Mouse (Mus musculus) neural tube, embryonic 14.5 days (tissue): Measurements from ENCODE around the gene Ndufs7. TPM values are rescaled to one million over a fixed set of nuclear protein-coding genes. Genes with fewer than 3 reads are reported as not detected.
A peak's percentile ranks its signal among the peaks of the same experiment; 100 is the strongest.
"Not testable (repeated sequence)": the region's sequence is repeated elsewhere in the genome, so short reads cannot be mapped to it uniquely, and the experiment has no call there.

Source experiments
- ATAC-seq: fragments of 200-750 bp; cut with Nextera tagmentation; 2 replicates; pipeline ENCODE4 v1.8.0; 2017; ENCODE audit warnings: low read depth, mild to moderate bottlenecking, moderate TSS enrichment, moderate library complexity
- H3K27ac ChIP-seq: fragments of 300-500 bp; sonication (generic); 2 replicates; pipeline ENCODE4 v1.5.1; 2014; ENCODE audit warnings: low read depth, mild to moderate bottlenecking, control low read depth, low read length, moderate library complexity, mixed read lengths
- H3K27me3 ChIP-seq: fragments of 300-500 bp; sonication (generic); 2 replicates; pipeline ENCODE4 v1.6.1; 2014; ENCODE audit warnings: low read length; ENCODE audit not compliant: control insufficient read depth, insufficient read depth
- H3K36me3 ChIP-seq: fragments of 300-500 bp; sonication (generic); 2 replicates; pipeline ENCODE4 v1.6.1; 2014; ENCODE audit warnings: low read length, mixed read lengths; ENCODE audit not compliant: control insufficient read depth, insufficient read depth
- H3K4me1 ChIP-seq: fragments of 300-500 bp; sonication (generic); 2 replicates; pipeline ENCODE4 v1.6.1; 2014; ENCODE audit warnings: low read length; ENCODE audit not compliant: control insufficient read depth, insufficient read depth
- H3K4me2 ChIP-seq: fragments of 300-500 bp; sonication (generic); 2 replicates; pipeline ENCODE4 v1.6.1; 2014; ENCODE audit warnings: mild to moderate bottlenecking, low read depth, low read length, control low read depth
- H3K4me3 ChIP-seq: fragments of 300-500 bp; sonication (generic); 2 replicates; pipeline ENCODE4 v1.5.1; 2014; ENCODE audit warnings: low read depth, low read length, control low read depth, mixed read lengths
- H3K9ac ChIP-seq: fragments of 300-500 bp; sonication (generic); replicated peaks from 2 replicates; pipeline ENCODE4 v1.6.1; 2014; ENCODE audit warnings: low read depth, mild to moderate bottlenecking, control low read depth, low read length, mixed read lengths
- H3K9me3 ChIP-seq: fragments of 300-500 bp; sonication (generic); 2 replicates; pipeline ENCODE4 v1.6.1; 2016; ENCODE audit warnings: low read length; ENCODE audit not compliant: control insufficient read depth
- WGBS: fragments of 180-500 bp; shearing (Covaris S2); extraction: QIAGEN DNeasy Blood & Tissue Kit; methylation state at CpG from one replicate; pipeline ENCODE4 v1.1.7; 2014; 5-methylcytosine and 5-hydroxymethylcytosine counted together
- polyA plus RNA-seq: library from polyadenylated mRNA; unstranded; fragments of >200 nt; fragmentation: Nextera tagmentation; extraction: Ambion mirVana; gene quantifications from 2 replicates; pipeline ENCODE4 v1.2.1, GENCODE M21; 2014

Ndufs7 gene
- polyA plus RNA-seq, result 309 and 366 TPM in 2 replicates

- H3K4me1 ChIP-seq, result peaks cover 11% of the 10 kb centered on the region
- H3K27me3 ChIP-seq, result no peaks in the 10 kb centered on the region
- no peaks in the 10 kb centered on the region for H3K9me3 ChIP-seq
- peak within 1 kb of the TSS; percentile 97 for H3K4me2 ChIP-seq
- peak; percentile 91 for ATAC-seq
- H3K9ac ChIP-seq, result peak within 1 kb of the TSS; percentile 83
- WGBS, result under 1% methylated on average over 53 of the region's 53 CpGs
- peak within 1 kb of the TSS; percentile 89 for H3K27ac ChIP-seq
- peaks cover 10% of the 10 kb centered on the region; the same call in 1 of the 2 replicates for H3K36me3 ChIP-seq
- peak within 1 kb of the TSS; percentile 70 for H3K4me3 ChIP-seq
Measured at GRCm38 (mm10) chr10:80248971-80249640, at the start of gene Ndufs7. Ndufs7 (plus strand) TSS chr10:80249121.

GRCm38 (mm10) chr10:80199440-80200008 lies 49.4 kb upstream of the Ndufs7 start:
- 50% methylated on average over 3 of the region's 3 CpGs for WGBS
- Histone ChIP-seq H3K4me1 (0 out of 2 replicates have a peak, but pooled peaks cover 4% of the 10 kb centered on the region), H3K36me3 (no peaks in the 10 kb centered on the region), H3K9me3 (no peaks in the 10 kb centered on the region), H3K4me2 (no peak overlapping the region), H3K27me3 (no peaks in the 10 kb centered on the region), H3K27ac (no peak overlapping the region), H3K4me3 (no peak overlapping the region), H3K9ac (no peak overlapping the region)
- peak; percentile 81; the same call in 1 of the 2 replicates for ATAC-seq

DNA sequence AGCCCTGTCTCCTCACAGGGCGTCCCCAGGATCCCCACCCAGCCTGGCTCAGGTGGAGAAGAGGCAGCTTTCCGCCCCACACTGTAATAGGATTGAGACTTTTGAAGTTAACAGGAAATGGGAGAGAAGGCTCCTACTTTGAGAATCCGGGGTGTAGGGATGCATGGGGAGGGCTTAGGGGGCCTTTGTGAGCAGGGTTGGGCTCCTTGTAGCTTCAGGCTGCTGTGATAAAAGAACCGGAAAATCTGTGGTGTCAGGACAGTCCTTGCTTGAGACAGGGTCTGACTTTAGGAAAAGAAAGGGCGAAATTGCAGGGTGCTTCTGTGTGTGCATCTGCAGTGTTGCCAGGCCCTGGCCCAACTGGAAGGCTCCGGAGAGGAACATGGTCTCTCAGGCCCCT lies 48.4 kb upstream of the Ndufs7 start:
- Histone ChIP-seq H3K9ac (no peak overlapping the region), H3K27me3 (no peaks in the 10 kb centered on the region), H3K36me3 (no peaks in the 10 kb centered on the region), H3K4me3 (no peak overlapping the region), H3K27ac (no peak overlapping the region), H3K9me3 (no peaks in the 10 kb centered on the region), H3K4me2 (no peak overlapping the region), H3K4me1 (0 out of 2 replicates have a peak, but pooled peaks cover 4% of the 10 kb centered on the region)
- 75% methylated on average over 6 of the region's 6 CpGs for WGBS
- no peak for ATAC-seq

- Histone ChIP-seq H3K9me3 (no peaks in the 10 kb centered on the region), H3K9ac (no peak overlapping the region), H3K36me3 (no peaks in the 10 kb centered on the region), H3K4me3 (no peak overlapping the region), H3K27ac (no peak overlapping the region), H3K4me2 (no peak overlapping the region), H3K27me3 (no peaks in the 10 kb centered on the region), H3K4me1 (peaks cover 9% of the 10 kb centered on the region; the same call in 1 of the 2 replicates)
- ATAC-seq, result no peak
- WGBS, result 13% methylated on average over 7 of the region's 7 CpGs
Measured at GRCm38 (mm10) chr10:80204055-80204454, 44.9 kb upstream of the Ndufs7 start.

DNA sequence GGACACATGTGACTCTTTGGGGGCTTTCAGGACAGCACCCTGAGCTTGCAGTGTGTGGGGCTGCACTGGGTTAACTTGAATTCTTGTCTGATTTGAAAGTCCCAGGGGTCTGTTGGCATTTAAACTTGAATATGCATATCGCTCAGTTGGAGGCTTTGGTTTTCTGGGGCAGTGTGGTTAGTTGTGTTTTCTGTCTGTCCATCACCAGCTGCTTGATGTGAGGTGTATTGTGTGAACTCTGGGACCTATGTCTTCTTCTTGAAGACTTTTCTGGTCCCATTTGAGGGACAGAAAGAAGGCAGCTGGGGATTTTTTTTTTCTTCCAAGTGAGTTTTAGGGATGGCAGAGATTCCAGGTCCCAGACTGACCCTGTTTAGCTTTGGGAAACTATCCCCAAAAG lies 41.7 kb upstream of the Ndufs7 start:
- H3K27me3 ChIP-seq, result no peaks in the 10 kb centered on the region
- H3K4me1 ChIP-seq, result peaks cover 12% of the 10 kb centered on the region; the same call in 1 of the 2 replicates
- H3K36me3 ChIP-seq, result no peaks in the 10 kb centered on the region
- no peak overlapping the region for H3K27ac ChIP-seq
- 36% methylated on average over 1 of the region's 1 CpGs for WGBS
- ATAC-seq, result no peak
- no peak overlapping the region for H3K4me3 ChIP-seq
- no peak overlapping the region for H3K9ac ChIP-seq
- no peaks in the 10 kb centered on the region for H3K9me3 ChIP-seq
- H3K4me2 ChIP-seq, result no peak overlapping the region

DNA sequence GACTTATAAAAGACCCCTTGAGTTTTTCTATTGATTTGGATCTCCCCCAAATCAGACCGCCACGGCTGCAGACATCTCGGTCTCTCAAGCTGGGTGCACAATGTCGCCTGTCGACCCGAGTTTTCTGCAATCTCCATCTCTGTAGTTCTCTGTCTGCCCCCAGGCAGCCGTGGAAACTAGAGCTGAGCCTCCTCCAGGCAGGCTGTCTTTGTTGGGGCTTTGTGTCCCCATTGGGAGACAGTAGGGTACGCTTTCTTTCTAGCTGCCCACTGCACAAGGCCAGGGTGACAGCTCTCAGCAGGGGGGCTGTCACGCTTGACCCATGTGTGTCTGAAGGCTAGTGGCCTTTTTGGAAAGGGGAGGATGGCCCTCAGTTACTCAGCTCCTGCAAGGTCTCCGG lies 41.2 kb upstream of the Ndufs7 start:
- no peaks in the 10 kb centered on the region for H3K27me3 ChIP-seq
- no peaks in the 10 kb centered on the region for H3K9me3 ChIP-seq
- H3K4me3 ChIP-seq, result no peak overlapping the region
- no peak for ATAC-seq
- no peaks in the 10 kb centered on the region for H3K36me3 ChIP-seq
- 41% methylated on average over 10 of the region's 10 CpGs for WGBS
- H3K27ac ChIP-seq, result no peak overlapping the region
- no peak overlapping the region for H3K4me2 ChIP-seq
- H3K9ac ChIP-seq, result no peak overlapping the region
- H3K4me1 ChIP-seq, result peaks cover 12% of the 10 kb centered on the region; the same call in 1 of the 2 replicates

DNA sequence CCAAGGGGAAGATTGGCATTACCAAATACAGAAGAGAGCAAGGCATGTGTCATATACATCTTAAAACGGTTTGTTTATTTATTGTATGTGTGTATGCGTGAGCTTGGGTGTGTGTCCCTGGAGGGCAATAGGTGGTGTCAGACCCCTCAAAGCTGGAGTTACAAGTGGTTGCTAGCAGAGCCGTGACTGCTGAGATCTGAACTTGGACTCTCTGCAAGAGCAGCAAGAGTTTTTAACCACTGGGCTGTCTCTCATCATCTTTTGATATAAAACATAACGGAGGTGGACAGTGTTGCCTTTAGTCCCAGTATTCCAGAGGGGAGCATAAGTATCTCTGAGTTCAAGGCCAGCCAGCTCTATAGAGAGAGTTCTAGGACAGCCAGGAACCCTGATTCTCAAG lies 40.7 kb upstream of the Ndufs7 start:
- H3K4me3 ChIP-seq, result no peak overlapping the region
- no peaks in the 10 kb centered on the region for H3K27me3 ChIP-seq
- H3K27ac ChIP-seq, result no peak overlapping the region
- H3K4me1 ChIP-seq, result peaks cover 12% of the 10 kb centered on the region; the same call in 1 of the 2 replicates
- H3K9ac ChIP-seq, result no peak overlapping the region
- no peaks in the 10 kb centered on the region for H3K36me3 ChIP-seq
- no peak for ATAC-seq
- WGBS, result 66% methylated on average over 4 of the region's 4 CpGs
- no peaks in the 10 kb centered on the region for H3K9me3 ChIP-seq
- H3K4me2 ChIP-seq, result no peak overlapping the region

- Histone ChIP-seq H3K36me3 (no peaks in the 10 kb centered on the region), H3K4me2 (peak overlapping the region; percentile 37), H3K27me3 (no peaks in the 10 kb centered on the region), H3K9ac (no peak overlapping the region), H3K27ac (peak overlapping the region; percentile 72), H3K4me1 (peaks cover 9% of the 10 kb centered on the region; the same call in 1 of the 2 replicates), H3K4me3 (no peak overlapping the region), H3K9me3 (no peaks in the 10 kb centered on the region)
- peak; percentile 63; the same call in 1 of the 2 replicates for ATAC-seq
- WGBS, result 4% methylated on average over 24 of the region's 24 CpGs
Measured at GRCm38 (mm10) chr10:80208841-80209371, 40.0 kb upstream of the Ndufs7 start.

DNA sequence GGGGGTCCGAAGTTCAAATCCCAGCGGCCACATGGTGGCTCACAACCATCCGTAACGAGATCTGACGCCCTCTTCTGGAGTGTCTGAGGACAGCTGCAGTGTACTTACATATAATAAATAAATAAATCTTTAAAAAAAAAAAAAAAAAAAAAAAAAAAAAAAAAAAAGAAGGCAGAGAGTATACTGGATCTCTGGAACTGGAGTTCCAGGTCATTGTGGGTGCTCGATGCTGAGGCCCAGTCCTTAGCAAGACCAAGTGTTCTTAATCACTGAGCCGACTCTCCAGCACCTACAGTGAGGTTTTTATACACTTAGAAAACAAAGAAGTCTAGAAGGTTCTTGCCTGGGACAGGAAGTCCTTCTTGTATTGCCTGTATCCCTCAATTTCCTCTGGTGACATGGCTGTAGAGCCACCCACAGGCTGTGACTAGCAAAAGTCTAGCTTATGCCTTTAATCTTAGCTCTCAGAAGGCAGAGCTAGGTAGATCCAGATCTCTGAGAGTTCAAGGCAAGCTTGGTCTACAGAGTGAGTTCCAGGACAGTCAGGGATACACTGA lies 37.3 kb upstream of the Ndufs7 start:
- H3K4me3 ChIP-seq, H3K9me3 ChIP-seq, H3K4me2 ChIP-seq, H3K36me3 ChIP-seq, H3K27me3 ChIP-seq, ATAC-seq, H3K4me1 ChIP-seq, H3K9ac ChIP-seq, H3K27ac ChIP-seq: not testable (repeated sequence)
- 71% methylated on average over 7 of the region's 7 CpGs for WGBS
